In the genomic region with DNA sequence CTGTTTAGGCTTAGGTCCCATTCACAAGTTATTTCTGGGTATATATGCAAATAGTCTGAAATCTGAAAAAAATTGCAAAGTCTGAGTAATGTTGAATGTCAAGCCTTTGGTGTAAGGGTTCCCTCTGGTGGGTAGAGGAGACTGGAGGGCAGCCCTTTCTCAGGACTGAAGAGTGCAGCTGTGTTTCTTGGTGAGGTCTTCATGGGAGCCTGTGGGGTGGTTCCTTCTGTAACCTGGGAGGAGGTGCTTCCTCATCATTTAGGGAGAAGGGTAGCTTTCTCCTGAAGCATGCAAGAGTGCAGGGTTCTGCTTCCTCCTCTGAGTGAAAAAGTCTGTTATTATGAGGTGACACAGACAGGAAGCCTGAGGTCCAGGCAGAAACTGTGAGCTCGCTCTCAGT, we compare ENCODE assay signal across 13 mouse cellular contexts. TPM values are rescaled to one million over a fixed set of nuclear protein-coding genes. Genes with fewer than 3 reads are reported as not detected.
DNase-seq lines count a peak whose midpoint lies in the region; ATAC-seq and TF ChIP-seq lines count a peak whose summit lies in the region.
"Had no signal": no experiment of that assay in that cellular context is flagged by ENCODE, and none has a peak within 500 bp of the region (broad histone marks: within the 10 kb centered on the region; RNA-seq: fewer than 3 reads in every experiment).

No protein-coding gene starts in this region.

- no peak for TF ChIP-seq EP300 in lung, postnatal 0 days (IDR thresholded peaks at IDR 0.05)
- no peak for TF ChIP-seq EP300 in stomach, postnatal 0 days (optimal IDR thresholded peaks at IDR 0.05)

- H3K27ac ChIP-seq in intestine, postnatal 0 days (ENCODE audit: low read depth, low read length) = no peak overlapping the region
- no peak overlapping the region for H3K27ac ChIP-seq in intestine, embryonic 15.5 days
- H3K27ac ChIP-seq in lung, postnatal 0 days (ENCODE audit: low read length) = no peak overlapping the region
- no peak overlapping the region for H3K27ac ChIP-seq in bone marrow, adult 2 months (ENCODE audit: control insufficient read depth, insufficient read depth, low read depth, low read length, poor library complexity)
- H3K27ac ChIP-seq in stomach, postnatal 0 days (replicated peaks) = no peak overlapping the region
- H3K27ac ChIP-seq: limb, embryonic 12.5 days; neural tube, embryonic 12.5 days had no signal

- H3K4me2 ChIP-seq in intestine, postnatal 0 days (replicated peaks; ENCODE audit: low read depth) = no peak overlapping the region
- H3K4me2 ChIP-seq in intestine, embryonic 15.5 days (replicated peaks) = no peak overlapping the region
- H3K4me2 ChIP-seq in lung, postnatal 0 days (replicated peaks; ENCODE audit: low read depth, low read length) = no peak overlapping the region
- H3K4me2 ChIP-seq in stomach, postnatal 0 days (replicated peaks; ENCODE audit: low read depth) = no peak overlapping the region
- H3K4me2 ChIP-seq: limb, embryonic 12.5 days; neural tube, embryonic 12.5 days had no signal

- peak; percentile 59 for TF ChIP-seq CTCF in intestine, postnatal 0 days (IDR thresholded peaks at IDR 0.05; ENCODE audit: low read depth)
- TF ChIP-seq CTCF in lung, postnatal 0 days (IDR thresholded peaks at IDR 0.05) = peak; percentile 63
- TF ChIP-seq CTCF in bone marrow, adult 2 months (IDR thresholded peaks at IDR 0.05; ENCODE audit: control insufficient read depth, insufficient read depth, low read length) = peak; percentile 13; the same call in 1 of the 2 replicates
- peak; percentile 61 for TF ChIP-seq CTCF in stomach, postnatal 0 days (IDR thresholded peaks at IDR 0.05; ENCODE audit: low read depth)

- no peak overlapping the region for H3K4me3 ChIP-seq in intestine, postnatal 0 days (ENCODE audit: low read depth, low read length)
- H3K4me3 ChIP-seq in intestine, embryonic 15.5 days (replicated peaks) = no peak overlapping the region
- H3K4me3 ChIP-seq in lung, postnatal 0 days (ENCODE audit: low read depth, low read length) = no peak overlapping the region
- no peak overlapping the region for H3K4me3 ChIP-seq in bone marrow, adult 2 months (replicated peaks; ENCODE audit: control insufficient read depth, low read depth, low read length)
- no peak overlapping the region for H3K4me3 ChIP-seq in stomach, postnatal 0 days (ENCODE audit: low read depth, low read length)
- H3K4me3 ChIP-seq: limb, embryonic 12.5 days; neural tube, embryonic 12.5 days had no signal

- no peak for ATAC-seq in intestine, postnatal 0 days
- no peak for ATAC-seq in intestine, embryonic 15.5 days
- ATAC-seq in lung, postnatal 0 days = no peak
- no peak for ATAC-seq in stomach, postnatal 0 days (ENCODE audit: low FRiP score, low TSS enrichment)

- H3K9ac ChIP-seq in intestine, postnatal 0 days (ENCODE audit: low read depth, low read length) = no peak overlapping the region
- H3K9ac ChIP-seq in intestine, embryonic 15.5 days = no peak overlapping the region
- H3K9ac ChIP-seq in lung, postnatal 0 days (replicated peaks; ENCODE audit: low read depth) = no peak overlapping the region
- no peak overlapping the region for H3K9ac ChIP-seq in stomach, postnatal 0 days (ENCODE audit: low read length)
- H3K9ac ChIP-seq: limb, embryonic 12.5 days; neural tube, embryonic 12.5 days had no signal

- H3K9me3 ChIP-seq in intestine, postnatal 0 days (ENCODE audit: control insufficient read depth) = no peaks in the 10 kb centered on the region
- no peaks in the 10 kb centered on the region for H3K9me3 ChIP-seq in intestine, embryonic 15.5 days
- H3K9me3 ChIP-seq in lung, postnatal 0 days (ENCODE audit: low read length) = no peaks in the 10 kb centered on the region
- H3K9me3 ChIP-seq in stomach, postnatal 0 days (ENCODE audit: control insufficient read depth, low read length) = no peaks in the 10 kb centered on the region
- H3K9me3 ChIP-seq: limb, embryonic 12.5 days; neural tube, embryonic 12.5 days had no signal

- 85% methylated on average over 1 of the region's 1 CpGs for WGBS in intestine, postnatal 0 days
- 75% methylated on average over 1 of the region's 1 CpGs for WGBS in intestine, embryonic 15.5 days
- 83% methylated on average over 1 of the region's 1 CpGs for WGBS in lung, postnatal 0 days
- WGBS in bone marrow, adult 2 months = 16% methylated on average over 1 of the region's 1 CpGs
- WGBS in stomach, postnatal 0 days = 80% methylated on average over 1 of the region's 1 CpGs

- peak; percentile 32 for DNase-seq in lung, postnatal 0 days (ENCODE audit: low spot score)
- no peak for DNase-seq in lung, postnatal 36 days
- DNase-seq in stomach, postnatal 0 days (ENCODE audit: low spot score) = no peak
- DNase-seq in adrenal gland, adult 8-10 months = no peak
- DNase-seq: cerebellum, adult 8-10 months; kidney, postnatal 36 days; lung, postnatal 14 days; midbrain, embryonic 14.5 days had no signal

- TF ChIP-seq POLR2A in bone marrow, adult 2 months (IDR thresholded peaks at IDR 0.05; ENCODE audit: borderline replicate concordance, control insufficient read depth, low read depth, low read length) = no peak

- peaks cover 30% of the 10 kb centered on the region; the same call in 1 of the 2 replicates for H3K36me3 ChIP-seq in intestine, postnatal 0 days (ENCODE audit: control insufficient read depth, insufficient read depth)
- H3K36me3 ChIP-seq in intestine, embryonic 15.5 days = no peaks in the 10 kb centered on the region
- no peaks in the 10 kb centered on the region; the same call in 1 of the 2 replicates for H3K36me3 ChIP-seq in lung, postnatal 0 days (ENCODE audit: insufficient read depth, low read length)
- 0 out of 2 replicates have a peak, but pooled peaks cover 3% of the 10 kb centered on the region for H3K36me3 ChIP-seq in stomach, postnatal 0 days (ENCODE audit: control insufficient read depth, insufficient read depth, low read length)

- no peaks in the 10 kb centered on the region for H3K27me3 ChIP-seq in intestine, postnatal 0 days (replicated peaks; ENCODE audit: control insufficient read depth, insufficient read depth, low read length)
- no peaks in the 10 kb centered on the region for H3K27me3 ChIP-seq in intestine, embryonic 15.5 days (replicated peaks)
- H3K27me3 ChIP-seq in lung, postnatal 0 days (replicated peaks; ENCODE audit: insufficient read depth, low read length) = no peaks in the 10 kb centered on the region
- no peaks in the 10 kb centered on the region for H3K27me3 ChIP-seq in stomach, postnatal 0 days (ENCODE audit: control insufficient read depth, insufficient read depth, low read length)
- H3K27me3 ChIP-seq: limb, embryonic 12.5 days; neural tube, embryonic 12.5 days had no signal

- no peaks in the 10 kb centered on the region for H3K4me1 ChIP-seq in intestine, postnatal 0 days (replicated peaks; ENCODE audit: control insufficient read depth, insufficient read depth, low read length)
- H3K4me1 ChIP-seq in intestine, embryonic 15.5 days (replicated peaks) = no peaks in the 10 kb centered on the region
- no peaks in the 10 kb centered on the region for H3K4me1 ChIP-seq in lung, postnatal 0 days (ENCODE audit: insufficient read depth, low read depth, low read length)
- H3K4me1 ChIP-seq in bone marrow, adult 2 months (ENCODE audit: control insufficient read depth, insufficient read depth, low read length) = peaks cover 2% of the 10 kb centered on the region; the same call in 1 of the 2 replicates
- H3K4me1 ChIP-seq in stomach, postnatal 0 days (replicated peaks; ENCODE audit: control insufficient read depth, insufficient read depth) = no peaks in the 10 kb centered on the region
- H3K4me1 ChIP-seq: limb, embryonic 12.5 days had no signal

RNA-seq across cellular contexts. Expression of a gene that starts 40.8 kb away (rescaled TPM):
- 12.4 TPM in 2 replicates for polyA plus RNA-seq in intestine, postnatal 0 days (2015; fragmentation: Nextera tagmentation; extraction: Ambion mirVana)
- 20.1 and 23.4 TPM in 2 replicates for polyA plus RNA-seq in intestine, embryonic 15.5 days (2015; fragmentation: Nextera tagmentation; extraction: Ambion mirVana)
- 17.5 and 18.4 TPM in 2 replicates for polyA plus RNA-seq in lung, postnatal 0 days (2015; fragmentation: Nextera tagmentation; extraction: Ambion mirVana)
- polyA plus RNA-seq in bone marrow, adult 2 months (2011; ENCODE audit: insufficient read depth, insufficient read length, low replicate concordance, missing spikeins) = 14.0 and 43.3 TPM in 2 replicates
- polyA plus RNA-seq in stomach, postnatal 0 days (2015; fragmentation: Nextera tagmentation; extraction: Ambion mirVana) = 14.0 and 15.0 TPM in 2 replicates
- total RNA-seq in adrenal gland, adult 8-10 months (2022) = 10 to 100 TPM; 34.1 to 42.9 (median 39.6) TPM

Comparison
In these comparisons a context has a peak if more than half of its experiments do, and no peak if none do; other contexts are left out.
1. CTCF ChIP-seq: peak in every context shown above with its lines; median percentile 63 in lung, postnatal 0 days; 61 in stomach, postnatal 0 days; 59 in intestine, postnatal 0 days; 13 in bone marrow, adult 2 months.